Mouse (Mus musculus) embryonic facial prominence, embryonic 11.5 days (tissue): Measurements from ENCODE around the gene Ero1l. TPM values are rescaled to one million over a fixed set of nuclear protein-coding genes. Genes with fewer than 3 reads are reported as not detected.

ENCODE experiments used
- ATAC-seq: fragments of 200-750 bp; cut with Nextera tagmentation; replicated peaks from 2 replicates; pipeline ENCODE4 v1.8.0; 2017; ENCODE audit warnings: low read depth; ENCODE audit not compliant: insufficient number of reproducible peaks, low FRiP score, low TSS enrichment
- DNase-seq: peaks from one replicate; pipeline ENCODE4 v3.0.0-alpha.2; 2015; ENCODE audit warnings: low spot score
- H3K27ac ChIP-seq: fragments of 300-500 bp; sonication (generic); replicated peaks from 2 replicates; pipeline ENCODE4 v1.5.1; 2014; ENCODE audit warnings: mild to moderate bottlenecking, low read depth, low read length, control low read depth
- H3K27me3 ChIP-seq: fragments of 300-500 bp; sonication (generic); 2 replicates; pipeline ENCODE4 v1.6.1; 2014; ENCODE audit warnings: mild to moderate bottlenecking, low read length, moderate library complexity, mixed read lengths; ENCODE audit not compliant: control insufficient read depth, insufficient read depth
- H3K36me3 ChIP-seq: fragments of 300-500 bp; sonication (generic); replicated peaks from 2 replicates; pipeline ENCODE4 v1.6.1; 2014; ENCODE audit warnings: low read depth, mild to moderate bottlenecking, low read length, moderate library complexity, mixed read lengths; ENCODE audit not compliant: control insufficient read depth, insufficient read depth
- H3K4me1 ChIP-seq: fragments of 300-500 bp; sonication (generic); 2 replicates; pipeline ENCODE4 v1.6.1; 2014; ENCODE audit warnings: low read length, mixed read lengths; ENCODE audit not compliant: control insufficient read depth, insufficient read depth
- H3K4me2 ChIP-seq: fragments of 300-500 bp; sonication (generic); 2 replicates; pipeline ENCODE4 v1.6.1; 2014; ENCODE audit warnings: low read depth, mild to moderate bottlenecking, control low read depth, low read length, moderate library complexity
- H3K4me3 ChIP-seq: fragments of 300-500 bp; sonication (generic); 2 replicates; pipeline ENCODE4 v1.5.1; 2014; ENCODE audit warnings: low read depth, low read length, control low read depth
- H3K9ac ChIP-seq: fragments of 300-500 bp; sonication (generic); replicated peaks from 2 replicates; pipeline ENCODE4 v1.6.1; 2014; ENCODE audit warnings: mild to moderate bottlenecking, control low read depth, low read length
- H3K9me3 ChIP-seq: fragments of 300-500 bp; sonication (generic); replicated peaks from 2 replicates; pipeline ENCODE4 v1.6.1; 2016; ENCODE audit warnings: mild to moderate bottlenecking, low read length, inconsistent platforms, mixed read lengths; ENCODE audit not compliant: control insufficient read depth
- WGBS: fragments of 180-500 bp; shearing (Covaris S2); extraction: QIAGEN DNeasy Blood & Tissue Kit; methylation state at CpG from one replicate; pipeline ENCODE4 v1.1.7; 2014; 5-methylcytosine and 5-hydroxymethylcytosine counted together
- polyA plus RNA-seq: library from polyadenylated mRNA; unstranded; fragments of >200 nt; fragmentation: Nextera tagmentation; extraction: Ambion mirVana; gene quantifications from 2 replicates; pipeline ENCODE4 v1.2.1, GENCODE M21; 2014

The Ero1l gene
- polyA plus RNA-seq, 1 experiment from 2014 or later, result 41.7 TPM

DNA sequence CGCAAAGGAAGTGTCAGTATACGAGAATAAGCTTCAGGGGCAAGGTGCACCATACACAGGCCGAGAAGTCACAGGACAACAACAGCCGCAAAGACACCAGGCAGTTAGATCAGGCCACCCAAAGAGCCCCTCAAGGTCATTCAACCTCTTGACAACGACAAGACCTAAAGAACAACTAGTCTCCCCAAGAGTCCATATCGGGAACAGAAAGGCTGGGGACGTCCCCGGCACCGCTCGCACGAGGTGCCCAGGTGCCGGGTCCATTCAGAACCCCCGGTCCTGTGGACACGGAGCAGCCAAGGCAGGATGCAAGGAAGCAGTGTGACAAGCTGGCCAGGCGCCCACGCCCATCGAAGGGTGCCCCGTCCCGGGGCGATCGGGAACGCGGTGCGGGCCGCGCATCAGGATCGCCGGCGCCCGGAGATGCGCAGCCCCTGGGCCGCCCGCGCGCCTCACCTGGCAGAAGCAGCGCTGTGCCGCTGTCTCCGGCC is 605 bp downstream of the Ero1l start:
- no peak for DNase-seq
- peak overlapping the region; percentile 81 for H3K4me3 ChIP-seq
- no peaks in the 10 kb centered on the region for H3K36me3 ChIP-seq
- H3K4me2 ChIP-seq, result peak overlapping the region; percentile 70
- H3K9me3 ChIP-seq, result no peaks in the 10 kb centered on the region
- H3K27ac ChIP-seq, result 0 out of 2 replicates have a peak overlapping the region, but pooled peaks have one; percentile 48
- peak overlapping the region; percentile 88 for H3K9ac ChIP-seq
- no peaks in the 10 kb centered on the region for H3K4me1 ChIP-seq
- under 1% methylated on average over 38 of the region's 38 CpGs for WGBS
- ATAC-seq, result peak; percentile 64
- H3K27me3 ChIP-seq, result no peaks in the 10 kb centered on the region

DNA sequence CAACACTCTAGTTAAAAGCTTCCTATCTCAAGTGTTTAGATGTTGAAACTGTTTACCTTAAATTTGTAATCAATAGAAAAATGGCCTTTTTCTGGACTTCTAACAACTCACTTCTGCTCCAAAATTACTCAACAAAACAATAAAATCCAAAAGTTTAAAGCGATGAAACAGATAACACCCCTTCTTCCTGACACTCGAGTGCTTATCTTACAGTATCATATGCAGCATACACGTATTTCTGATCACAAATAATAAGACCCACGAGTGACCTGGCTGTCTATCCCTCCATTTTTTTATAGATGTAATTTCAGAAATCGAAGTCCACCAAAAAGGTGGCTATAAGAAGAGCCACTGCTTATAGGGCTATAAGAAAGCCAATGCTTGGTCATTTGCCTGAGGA is 1.6 kb downstream of the Ero1l start:
- no peaks in the 10 kb centered on the region for H3K4me1 ChIP-seq
- H3K9ac ChIP-seq, result no peak overlapping the region
- H3K27me3 ChIP-seq, result no peaks in the 10 kb centered on the region
- peak overlapping the region; percentile 70; the same call in 1 of the 2 replicates for H3K4me2 ChIP-seq
- no peak overlapping the region for H3K4me3 ChIP-seq
- no peak overlapping the region for H3K27ac ChIP-seq
- WGBS, result 87% methylated on average over 5 of the region's 5 CpGs
- H3K9me3 ChIP-seq, result no peaks in the 10 kb centered on the region
- DNase-seq (no peak), ATAC-seq (no peak)
- H3K36me3 ChIP-seq, result no peaks in the 10 kb centered on the region

DNA sequence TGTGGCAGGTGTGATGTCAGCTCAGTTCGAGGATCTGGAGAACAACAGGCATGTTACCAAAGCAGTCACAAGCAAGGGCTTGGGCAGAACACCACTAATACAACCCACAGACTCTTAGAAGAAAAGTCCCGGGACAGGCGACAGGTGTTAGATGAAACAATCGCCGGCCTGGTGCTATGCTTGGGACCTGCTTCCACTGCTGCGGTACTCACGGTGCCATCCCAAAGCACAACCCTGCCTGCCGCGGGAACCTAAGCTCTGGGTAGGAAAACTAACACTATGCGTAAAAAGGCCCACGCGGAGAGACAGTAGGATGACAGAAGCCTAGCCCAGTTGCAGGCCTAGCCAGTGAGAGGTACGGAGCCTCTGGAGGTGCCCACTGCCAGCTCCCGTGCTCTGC is 8.5 kb downstream of the Ero1l start:
- DNase-seq (no peak), ATAC-seq (no peak)
- H3K36me3 ChIP-seq, result no peaks in the 10 kb centered on the region
- no peaks in the 10 kb centered on the region for H3K9me3 ChIP-seq
- no peaks in the 10 kb centered on the region for H3K4me1 ChIP-seq
- WGBS, result 89% methylated on average over 14 of the region's 14 CpGs
- no peak overlapping the region for H3K27ac ChIP-seq
- no peak overlapping the region for H3K4me2 ChIP-seq
- no peak overlapping the region for H3K9ac ChIP-seq
- H3K27me3 ChIP-seq, result no peaks in the 10 kb centered on the region
- no peak overlapping the region for H3K4me3 ChIP-seq

DNA sequence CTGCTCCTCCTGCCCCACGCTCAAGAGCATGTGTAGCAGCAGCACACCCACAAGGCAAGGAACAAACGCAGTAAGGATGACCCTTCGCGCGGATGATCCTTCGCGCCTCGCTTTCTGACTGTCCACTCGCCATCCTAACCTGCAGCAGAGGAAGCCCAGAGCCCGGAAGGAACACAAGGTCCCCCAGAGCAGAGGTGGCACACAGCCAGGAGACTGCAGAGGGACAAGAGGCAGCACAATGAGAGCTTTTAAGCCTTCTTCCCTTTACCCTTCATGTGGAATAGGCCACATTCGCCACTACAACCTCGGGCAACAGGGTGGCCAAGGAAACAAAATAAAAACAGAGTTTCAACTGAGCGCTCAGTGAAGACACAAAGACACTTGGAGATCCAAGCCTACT is 8.9 kb downstream of the Ero1l start:
- Histone ChIP-seq H3K4me3 (no peak overlapping the region), H3K27ac (no peak overlapping the region), H3K36me3 (no peaks in the 10 kb centered on the region), H3K9ac (no peak overlapping the region), H3K4me2 (no peak overlapping the region), H3K27me3 (no peaks in the 10 kb centered on the region), H3K9me3 (no peaks in the 10 kb centered on the region), H3K4me1 (no peaks in the 10 kb centered on the region)
- 92% methylated on average over 13 of the region's 13 CpGs for WGBS
- DNase-seq, result no peak
- ATAC-seq, result no peak

DNA sequence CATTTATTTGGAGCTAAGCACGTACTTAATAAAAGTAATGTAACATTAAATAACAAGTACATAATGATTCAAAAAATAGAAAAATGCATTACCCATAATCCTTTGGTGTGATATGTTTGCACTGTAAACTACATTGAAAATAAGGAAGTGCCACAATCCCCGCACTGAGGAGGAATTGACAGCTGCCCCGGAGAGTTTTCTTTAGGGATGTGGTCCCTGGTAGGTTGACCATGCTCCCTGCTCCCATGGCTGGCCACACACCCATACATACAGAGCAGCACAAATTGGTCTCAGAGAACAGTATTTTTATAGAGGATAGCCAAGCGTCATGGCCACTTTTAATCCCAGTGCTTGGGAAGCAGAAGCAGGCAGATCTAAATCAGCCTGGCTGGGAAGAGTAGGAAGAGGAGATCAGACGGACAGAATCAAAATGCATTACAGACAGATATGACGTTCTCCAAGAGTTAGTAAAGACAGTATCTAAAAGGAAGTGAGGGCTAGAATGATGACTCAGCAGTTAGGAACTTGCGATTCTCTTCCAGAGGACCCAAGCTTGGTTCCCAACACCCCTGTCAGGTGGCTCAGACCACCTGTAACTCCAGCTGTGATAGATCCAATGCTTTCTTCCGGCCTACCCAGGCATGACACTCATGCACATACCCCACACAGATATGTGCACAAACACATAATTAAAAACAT is 10.8 kb downstream of the Ero1l start:
- no peak overlapping the region for H3K27ac ChIP-seq
- no peaks in the 10 kb centered on the region for H3K27me3 ChIP-seq
- no peak overlapping the region for H3K4me3 ChIP-seq
- 91% methylated on average over 8 of the region's 8 CpGs for WGBS
- no peaks in the 10 kb centered on the region for H3K9me3 ChIP-seq
- peaks cover 2% of the 10 kb centered on the region; the same call in 1 of the 2 replicates for H3K36me3 ChIP-seq
- no peak overlapping the region for H3K9ac ChIP-seq
- H3K4me2 ChIP-seq, result no peak overlapping the region
- ATAC-seq (no peak), DNase-seq (no peak)
- no peaks in the 10 kb centered on the region for H3K4me1 ChIP-seq

DNA sequence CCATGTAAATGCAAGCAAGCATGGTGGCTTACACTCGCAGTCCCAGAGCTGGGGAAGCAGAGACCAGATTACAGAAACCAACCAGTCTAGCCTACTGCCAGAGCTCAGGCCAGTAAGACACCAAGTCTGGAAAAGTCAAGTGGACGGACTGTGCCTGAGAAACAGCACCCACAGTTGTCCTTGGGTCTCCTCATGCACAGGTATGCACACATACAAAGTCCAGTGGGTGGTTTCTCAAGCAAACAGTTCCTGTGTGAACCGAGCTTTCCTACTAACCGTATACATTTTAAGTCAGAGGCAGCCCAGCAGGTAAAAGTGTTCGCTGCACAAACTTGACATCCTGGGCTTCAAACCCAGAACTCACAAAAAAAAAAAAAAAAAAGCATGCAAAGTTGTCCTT is 12.7 kb downstream of the Ero1l start:
- H3K9ac ChIP-seq, result no peak overlapping the region
- H3K27ac ChIP-seq, result no peak overlapping the region
- WGBS, result 93% methylated on average over 5 of the region's 5 CpGs
- ATAC-seq, result no peak
- H3K27me3 ChIP-seq, result no peaks in the 10 kb centered on the region
- no peak for DNase-seq
- H3K4me1 ChIP-seq, result no peaks in the 10 kb centered on the region
- no peaks in the 10 kb centered on the region for H3K9me3 ChIP-seq
- no peak overlapping the region for H3K4me3 ChIP-seq
- peaks cover 2% of the 10 kb centered on the region; the same call in 1 of the 2 replicates for H3K36me3 ChIP-seq
- H3K4me2 ChIP-seq, result no peak overlapping the region

DNA sequence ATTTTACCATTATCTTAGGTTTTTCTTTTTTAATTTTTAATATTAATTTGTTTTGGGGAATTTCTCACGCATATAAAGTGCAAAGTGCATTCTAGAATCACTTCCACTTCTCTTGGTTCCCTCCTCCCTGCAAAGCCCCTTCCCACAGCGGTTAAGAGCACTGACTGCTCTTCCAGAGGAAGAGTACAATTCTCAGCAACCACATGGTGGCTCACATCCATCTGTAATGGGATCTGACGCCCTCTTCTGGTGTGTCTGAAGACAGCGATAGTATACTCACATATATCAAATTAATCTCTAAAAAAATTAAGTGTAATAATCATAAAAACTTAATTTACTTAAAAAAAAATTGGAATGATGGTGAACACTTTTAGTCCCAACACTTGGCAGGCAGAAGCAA is 14.2 kb downstream of the Ero1l start:
- Histone ChIP-seq H3K4me3 (no peak overlapping the region), H3K27ac (no peak overlapping the region), H3K36me3 (peaks cover 2% of the 10 kb centered on the region), H3K4me2 (no peak overlapping the region), H3K27me3 (no peaks in the 10 kb centered on the region), H3K4me1 (no peaks in the 10 kb centered on the region), H3K9me3 (no peaks in the 10 kb centered on the region), H3K9ac (no peak overlapping the region)
- DNase-seq (no peak), ATAC-seq (no peak)
- WGBS, result 76% methylated on average over 4 of the region's 4 CpGs

DNA sequence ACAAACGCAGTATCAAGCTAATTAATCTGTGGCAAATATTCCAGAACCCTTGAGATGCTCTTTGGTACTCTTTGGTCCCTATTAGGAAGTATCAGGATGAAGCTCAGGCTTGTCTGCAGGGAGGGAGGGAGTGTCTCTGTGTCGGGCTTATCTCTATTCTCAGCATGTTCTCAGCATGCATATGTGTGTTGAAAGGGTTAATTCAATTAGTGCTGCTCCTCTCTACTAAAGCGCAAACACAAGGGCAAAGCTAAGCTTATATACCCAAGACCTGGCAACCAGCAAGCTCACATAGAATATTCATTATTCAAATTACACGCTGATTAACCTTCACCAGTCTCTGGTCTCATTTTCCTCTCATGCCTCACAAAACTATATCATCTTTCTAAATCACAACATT is 14.6 kb downstream of the Ero1l start:
- Histone ChIP-seq H3K4me2 (no peak overlapping the region), H3K27me3 (no peaks in the 10 kb centered on the region), H3K9me3 (no peaks in the 10 kb centered on the region), H3K4me1 (no peaks in the 10 kb centered on the region), H3K4me3 (no peak overlapping the region), H3K9ac (no peak overlapping the region), H3K36me3 (peaks cover 2% of the 10 kb centered on the region), H3K27ac (no peak overlapping the region)
- DNase-seq (no peak), ATAC-seq (no peak)
- 61% methylated on average over 4 of the region's 4 CpGs for WGBS
